Mouse (Mus musculus): ENCODE results near the gene Scn10a. TPM values are rescaled to one million over a fixed set of nuclear protein-coding genes. Genes with fewer than 3 reads are reported as not detected.

Scn10a gene
- total and polyA plus RNA-seq, 3 experiments, result 0.27 to 2.9 TPM; not detected in 1

DNA sequence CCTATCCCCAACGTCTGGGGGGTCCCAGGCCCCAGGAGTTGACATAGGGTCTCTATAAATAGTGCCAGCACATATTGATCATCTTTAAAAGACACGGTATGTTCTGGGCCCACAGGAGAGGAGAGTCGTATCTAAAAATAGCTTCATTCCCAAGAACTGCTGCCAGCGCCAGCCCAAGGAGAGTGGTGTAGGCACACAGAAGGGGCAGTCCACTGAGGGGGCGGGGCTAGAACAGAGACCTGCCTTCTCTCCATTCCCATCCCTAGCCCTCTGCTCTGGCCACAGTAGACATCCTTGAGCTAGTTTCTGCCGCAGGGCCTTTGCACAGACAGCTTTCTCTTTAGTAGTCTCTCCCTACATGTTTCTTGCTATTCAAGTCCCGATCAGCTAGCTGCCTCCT lies 144.8 kb downstream of the Scn10a start:
- Histone ChIP-seq H3K27ac (ENCODE audit: control insufficient read depth, low read depth, low read length) (no peak overlapping the region), H3K9me3 (replicated peaks; ENCODE audit: insufficient read depth, low read length) (no peaks in the 10 kb centered on the region), H3K27me3 (ENCODE audit: control insufficient read depth in 1 of 2, insufficient read depth in 2 of 2, low read length in 2 of 2) (no peaks in the 10 kb centered on the region)

DNA sequence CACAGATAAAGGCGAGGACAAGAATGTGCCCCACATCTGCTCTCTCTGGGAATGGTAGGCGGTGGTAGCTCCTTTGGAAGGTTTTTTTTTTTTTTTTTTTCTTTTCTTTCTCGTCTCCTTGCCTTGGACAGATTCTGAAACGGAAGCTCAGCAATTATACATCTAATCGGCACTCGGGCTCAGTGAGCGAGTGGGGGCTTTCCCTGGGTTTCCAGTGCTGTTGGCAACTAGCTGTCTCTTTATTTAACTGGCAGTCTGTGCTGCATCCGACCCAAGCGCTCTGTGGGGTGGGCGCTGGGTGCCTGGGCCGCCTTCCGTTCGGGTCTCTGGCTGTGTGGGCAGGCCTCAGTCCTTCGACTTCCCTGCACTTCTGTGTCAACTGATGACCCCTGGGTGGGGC lies 146.1 kb downstream of the Scn10a start:
- no peaks in the 10 kb centered on the region; the same call in 1 of the 2 replicates for H3K79me2 ChIP-seq (ENCODE audit: control insufficient read depth, insufficient read depth, low read length, poor library complexity)
- no peak overlapping the region for H3K9ac ChIP-seq (ENCODE audit: control insufficient read depth, low read depth, low read length, poor library complexity, severe bottlenecking)
- H3K9me3 ChIP-seq (replicated peaks; ENCODE audit: insufficient read depth, low read length), result no peaks in the 10 kb centered on the region
- no peaks in the 10 kb centered on the region for H3K27me3 ChIP-seq (ENCODE audit: control insufficient read depth in 1 of 2, insufficient read depth in 2 of 2, low read length in 2 of 2)
- no peaks in the 10 kb centered on the region for H3K4me1 ChIP-seq (ENCODE audit: control insufficient read depth in 1 of 2, insufficient read depth in 2 of 2, low read length in 2 of 2)
- no peaks in the 10 kb centered on the region for H3K36me3 ChIP-seq (ENCODE audit: control insufficient read depth in 1 of 2, insufficient read depth in 2 of 2, low read length in 2 of 2)
- H3K4me3 ChIP-seq (ENCODE audit: control insufficient read depth in 1 of 2, insufficient read depth in 1 of 2, low read depth in 2 of 2, low read length in 2 of 2), result no peak overlapping the region
- no peak overlapping the region for H3K27ac ChIP-seq (ENCODE audit: control insufficient read depth, low read depth, low read length)
- TF ChIP-seq USF1 (IDR thresholded peaks at IDR 0.05; ENCODE audit: low read depth, low read length), result no peak
- TF ChIP-seq HCFC1 (IDR thresholded peaks at IDR 0.05; ENCODE audit: low read depth, low read length), result no peak
- TF ChIP-seq CHD1 (IDR thresholded peaks at IDR 0.05; ENCODE audit: low read depth, low read length), result no peak
- TF ChIP-seq TBP (IDR thresholded peaks at IDR 0.05; ENCODE audit: low read depth, low read length), result no peak
- no peak for DNase-seq (ENCODE audit: low read depth, low spot score)

More for the DNA sequence above, 144.8 kb downstream of the Scn10a start:
- TF ChIP-seq USF2 (IDR thresholded peaks at IDR 0.05; ENCODE audit: borderline replicate concordance in 1 of 2, insufficient read depth in 1 of 2, low read depth in 1 of 2, low read length in 2 of 2) (no peak), CHD1 (IDR thresholded peaks at IDR 0.05; ENCODE audit: low read depth, low read length) (no peak), TCF12 (IDR thresholded peaks at IDR 0.05; ENCODE audit: low read depth, low read length) (no peak), NRF1 (IDR thresholded peaks at IDR 0.05; ENCODE audit: insufficient read depth, low read depth, low read length, poor library complexity, severe bottlenecking) (no peak), GATA1 (IDR thresholded peaks at IDR 0.05; ENCODE audit: low read depth, low read length) (no peak), ETS1 (IDR thresholded peaks at IDR 0.05; ENCODE audit: low read depth, low read length) (no peak), ZKSCAN1 (IDR thresholded peaks at IDR 0.05; ENCODE audit: low read depth, low read length) (no peak), E2F4 (IDR thresholded peaks at IDR 0.05; ENCODE audit: borderline replicate concordance, low read depth, low read length) (no peak), POLR2AphosphoS2 (IDR thresholded peaks at IDR 0.05; ENCODE audit: low read length) (no peak), KAT2A (conservative IDR thresholded peaks at IDR 0.05; ENCODE audit: low read depth, low read length) (no peak), SMC3 (IDR thresholded peaks at IDR 0.05; ENCODE audit: low read depth, low read length) (no peak), MAFK (IDR thresholded peaks at IDR 0.05; ENCODE audit: borderline replicate concordance, low read depth, low read length) (no peak)
- Histone ChIP-seq H3K36me3 (ENCODE audit: control insufficient read depth in 1 of 2, insufficient read depth in 2 of 2, low read length in 2 of 2) (no peaks in the 10 kb centered on the region), H3K4me1 (ENCODE audit: control insufficient read depth in 1 of 2, insufficient read depth in 2 of 2, low read length in 2 of 2) (no peaks in the 10 kb centered on the region), H3K9ac (ENCODE audit: control insufficient read depth, low read depth, low read length, poor library complexity, severe bottlenecking) (no peak overlapping the region), H3K79me2 (ENCODE audit: control insufficient read depth, insufficient read depth, low read length, poor library complexity) (no peaks in the 10 kb centered on the region; the same call in 1 of the 2 replicates), H3K4me3 (ENCODE audit: control insufficient read depth in 1 of 2, insufficient read depth in 1 of 2, low read depth in 2 of 2, low read length in 2 of 2) (no peak overlapping the region)
- DNase-seq (ENCODE audit: low read depth, low spot score), result no peak
